ENCODE assay signal across 10 mouse cellular contexts in the genomic region with DNA sequence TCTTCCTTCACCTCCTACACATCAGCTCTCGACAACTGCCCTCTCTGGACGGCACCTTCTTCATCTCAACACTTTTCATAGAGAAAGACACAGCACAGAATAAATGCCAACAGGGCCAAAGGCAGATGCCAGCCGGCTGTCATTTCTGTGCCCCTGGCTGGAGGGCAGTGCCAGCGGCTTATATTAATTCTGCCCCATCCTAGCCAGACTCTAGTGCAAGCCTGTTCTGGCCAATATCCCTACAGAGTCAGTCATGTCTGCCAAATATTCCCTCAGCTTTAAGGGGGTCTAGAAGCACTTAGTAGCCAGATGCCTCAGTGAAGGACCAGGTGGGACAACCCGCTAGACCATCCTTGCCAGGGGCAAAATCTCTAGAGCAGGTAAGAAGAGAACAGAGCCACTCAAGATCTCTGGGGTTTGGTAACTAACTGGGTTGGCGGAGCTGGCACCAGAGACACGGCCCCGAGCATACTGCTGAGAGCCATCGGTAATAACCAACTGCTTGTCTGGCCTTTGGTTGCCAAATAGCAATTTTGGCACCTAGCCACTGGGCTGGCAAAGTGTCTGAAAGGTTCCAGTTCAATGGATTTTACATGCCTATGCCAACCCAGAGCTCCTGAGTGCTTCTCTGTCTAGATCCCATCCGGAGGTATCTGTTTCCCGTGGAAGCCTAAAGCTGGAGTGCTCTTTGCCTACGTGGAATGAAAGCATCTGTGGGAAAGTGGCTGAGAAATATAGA.
DNase-seq lines count a peak whose midpoint lies in the region; ATAC-seq and TF ChIP-seq lines count a peak whose summit lies in the region.
"Had no signal": no experiment of that assay in that cellular context is flagged by ENCODE, and none has a peak within 500 bp of the region (broad histone marks: within the 10 kb centered on the region; RNA-seq: fewer than 3 reads in every experiment).

No protein-coding gene starts in this region.

- H3K4me1 ChIP-seq in brown adipose tissue, adult 24 weeks (ENCODE audit: control insufficient read depth, insufficient read depth, insufficient read length, low read length): peaks cover 2% of the 10 kb centered on the region; the same call in 1 of the 2 replicates
- no peaks in the 10 kb centered on the region; the same call in 1 of the 2 replicates for H3K4me1 ChIP-seq in hindbrain, embryonic 16.5 days (ENCODE audit: control insufficient read depth, insufficient read depth, low read depth, low read length)
- peaks cover 6% of the 10 kb centered on the region for H3K4me1 ChIP-seq in lung, adult 2 months (ENCODE audit: control insufficient read depth, insufficient read depth, low read length)

- no peaks in the 10 kb centered on the region for H3K36me3 ChIP-seq in hindbrain, embryonic 16.5 days (ENCODE audit: control insufficient read depth, insufficient read depth, low read length)

- intact Hi-C loops in heart, postnatal 10 days (cut with DNase I): no loop called here

- no peak overlapping the region for H3K9ac ChIP-seq in hindbrain, embryonic 16.5 days (ENCODE audit: low read depth, low read length)

- no peak overlapping the region for H3K4me3 ChIP-seq in brown adipose tissue, adult 24 weeks (ENCODE audit: insufficient read depth, low read depth, low read length)
- no peak overlapping the region for H3K4me3 ChIP-seq in hindbrain, embryonic 16.5 days (ENCODE audit: low read length)
- H3K4me3 ChIP-seq in lung, adult 2 months (replicated peaks; ENCODE audit: extremely low read depth, low read depth, low read length): no peak overlapping the region

- DNase-seq in adrenal gland, adult 2 months: peak; percentile 44
- DNase-seq in adrenal gland, postnatal 4 days (ENCODE audit: low spot score in 2 of 2): no peak
- DNase-seq in lung, adult 18-20 months: peak; percentile 17 to 39
- DNase-seq in lung, postnatal 4 days: no peak
- DNase-seq in heart, postnatal 10 days: no peak
- no peak for DNase-seq in lung, adult 2 months
- DNase-seq: lung, postnatal 10 days; thymus, adult 18-20 months had no signal

- H3K4me2 ChIP-seq in hindbrain, embryonic 16.5 days (ENCODE audit: low read length): no peak overlapping the region

- ATAC-seq in hindbrain, embryonic 16.5 days: peak; percentile 82

- no peaks in the 10 kb centered on the region for H3K9me3 ChIP-seq in hindbrain, embryonic 16.5 days (ENCODE audit: control insufficient read depth, low read length)

- no peaks in the 10 kb centered on the region for H3K27me3 ChIP-seq in hindbrain, embryonic 16.5 days (replicated peaks; ENCODE audit: control insufficient read depth, insufficient read depth, low read length)

- 72% methylated on average over 12 of the region's 12 CpGs for WGBS in hindbrain, embryonic 16.5 days
- 82% methylated on average over 12 of the region's 12 CpGs for WGBS in lung, adult 2 months

- H3K27ac ChIP-seq in brown adipose tissue, adult 24 weeks (replicated peaks; ENCODE audit: low read depth, low read length): 0 out of 2 replicates have a peak overlapping the region, but pooled peaks have one; percentile 11
- no peak overlapping the region for H3K27ac ChIP-seq in hindbrain, embryonic 16.5 days (ENCODE audit: low read depth, low read length)

- TF ChIP-seq POLR2A in lung, adult 2 months (IDR thresholded peaks at IDR 0.05; ENCODE audit: borderline replicate concordance, extremely low read depth, low read depth, low read length): no peak

- TF ChIP-seq CTCF in lung, adult 2 months (IDR thresholded peaks at IDR 0.05; ENCODE audit: insufficient read depth, low read length): no peak

Comparison
In these comparisons a context has a peak if more than half of its experiments do, and no peak if none do; other contexts are left out.
1. DNase-seq: peak in adrenal gland, adult 2 months (single experiment) and lung, adult 18-20 months (2 of 2); none in adrenal gland, postnatal 4 days (0 of 2), lung, postnatal 4 days (0 of 2), heart, postnatal 10 days (0 of 2) and lung, adult 2 months (single experiment).